Mouse (Mus musculus): ENCODE data around the gene Stam. TPM values are rescaled to one million over a fixed set of nuclear protein-coding genes. Genes with fewer than 3 reads are reported as not detected.
A peak's percentile ranks its signal among the peaks of the same experiment; 100 is the strongest.

The Stam gene
- polyA plus RNA-seq (2015; fragmentation: Nextera tagmentation; extraction: Ambion mirVana), result 34.3 and 35.6 TPM in 2 replicates

DNA sequence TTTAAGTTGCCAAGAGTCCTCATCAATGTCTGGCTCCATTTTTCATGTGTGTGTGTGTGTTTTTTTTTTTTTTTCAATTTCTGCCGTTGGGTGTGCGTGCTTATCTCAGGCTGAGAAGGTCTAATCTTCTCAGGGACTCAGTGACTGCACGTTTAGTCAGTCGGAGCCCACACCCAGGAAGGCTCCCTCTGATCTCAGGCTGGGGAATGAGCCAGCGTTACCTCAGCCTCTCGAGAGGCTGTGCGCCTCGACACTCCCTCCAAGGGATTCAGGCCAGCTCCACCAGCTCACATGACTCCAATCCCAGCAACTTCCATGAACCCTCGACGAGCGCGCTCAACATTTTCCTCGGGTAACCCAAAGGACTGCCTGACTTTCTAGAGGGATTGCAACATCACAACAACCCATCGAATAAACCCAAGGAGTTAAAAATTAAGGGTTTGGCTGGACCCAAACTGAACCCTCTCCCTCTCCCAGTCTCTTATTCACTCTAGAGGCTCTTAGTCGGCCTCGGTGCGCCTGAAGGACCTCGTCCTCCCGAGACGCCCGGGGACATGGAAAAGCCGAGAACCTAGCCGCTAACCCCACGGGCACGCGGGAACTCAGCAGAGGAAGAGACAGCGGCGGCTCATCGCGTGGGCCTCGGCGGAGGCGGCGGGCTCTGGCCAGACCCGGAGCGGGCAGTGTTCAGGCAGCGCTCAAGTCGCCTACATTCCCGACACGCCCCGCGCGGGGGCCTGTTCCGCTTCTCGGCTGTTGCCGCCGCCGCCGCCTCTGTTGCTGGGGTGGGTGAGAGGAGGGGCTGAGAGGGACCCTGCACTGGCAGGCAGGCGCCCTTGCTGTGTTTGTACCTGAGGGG lies at the start of gene Stam:
Stam (plus strand) TSS at position 737 of the 859 bp plus-strand sequence.
- H3K36me3 ChIP-seq (ENCODE audit: control insufficient read depth, insufficient read depth, low read length), result no peaks in the 10 kb centered on the region
- H3K4me1 ChIP-seq (replicated peaks; ENCODE audit: control insufficient read depth, insufficient read depth), result peaks cover 3% of the 10 kb centered on the region; the same call in 1 of the 2 replicates
- peak within 1 kb of the TSS; percentile 62 for H3K4me2 ChIP-seq (replicated peaks; ENCODE audit: low read depth)
- H3K27me3 ChIP-seq (ENCODE audit: control insufficient read depth, insufficient read depth, low read length), result no peaks in the 10 kb centered on the region
- peak within 1 kb of the TSS; percentile 90 for H3K9ac ChIP-seq (ENCODE audit: low read length)
- under 1% methylated on average over 40 of the region's 50 CpGs for WGBS
- TF ChIP-seq EP300 (optimal IDR thresholded peaks at IDR 0.05) (peak; percentile 95), CTCF (IDR thresholded peaks at IDR 0.05; ENCODE audit: low read depth) (0 out of 2 replicates have a peak, but pooled peaks have one; percentile 19)
- peak within 1 kb of the TSS; percentile 98 for H3K27ac ChIP-seq (replicated peaks)
- H3K4me3 ChIP-seq (ENCODE audit: low read depth, low read length), result peak within 1 kb of the TSS; percentile 94
- peak; percentile 97 for ATAC-seq (ENCODE audit: low FRiP score, low TSS enrichment)
- no peaks in the 10 kb centered on the region for H3K9me3 ChIP-seq (ENCODE audit: control insufficient read depth, low read length)
- peak; percentile 91 for DNase-seq (ENCODE audit: low spot score)

DNA sequence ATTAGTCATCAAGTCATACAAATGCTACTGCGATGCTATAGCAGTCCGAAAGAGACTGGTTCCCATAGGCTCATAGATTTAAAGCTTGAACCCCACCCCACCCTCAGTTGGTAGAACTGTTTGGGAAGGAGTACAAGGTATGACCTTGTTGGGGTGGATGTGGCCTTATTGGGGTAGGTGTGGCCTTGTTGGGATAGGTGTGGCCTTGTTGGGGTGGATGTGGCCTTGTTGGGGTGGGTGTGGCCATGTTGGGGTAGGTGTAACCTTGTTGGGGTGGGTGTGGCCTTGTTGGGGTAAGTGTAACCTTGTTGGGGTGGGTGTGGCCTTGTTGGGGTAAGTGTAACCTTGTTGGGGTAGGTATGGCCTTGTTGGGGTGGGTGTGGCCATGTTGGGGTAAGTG lies 32.6 kb upstream of the Stam start:
- no peak for DNase-seq (ENCODE audit: low spot score)
- Histone ChIP-seq H3K27me3 (ENCODE audit: control insufficient read depth, insufficient read depth, low read length) (no peaks in the 10 kb centered on the region), H3K4me2 (replicated peaks; ENCODE audit: low read depth) (no peak overlapping the region), H3K36me3 (ENCODE audit: control insufficient read depth, insufficient read depth, low read length) (peaks cover 2% of the 10 kb centered on the region; the same call in 1 of the 2 replicates), H3K27ac (replicated peaks) (no peak overlapping the region), H3K4me1 (replicated peaks; ENCODE audit: control insufficient read depth, insufficient read depth) (no peaks in the 10 kb centered on the region), H3K9me3 (ENCODE audit: control insufficient read depth, low read length) (no peaks in the 10 kb centered on the region), H3K4me3 (ENCODE audit: low read depth, low read length) (no peak overlapping the region), H3K9ac (ENCODE audit: low read length) (no peak overlapping the region)
- WGBS, result 92% methylated on average over 2 of the region's 2 CpGs
- no peak for ATAC-seq (ENCODE audit: low FRiP score, low TSS enrichment)
- TF ChIP-seq CTCF (IDR thresholded peaks at IDR 0.05; ENCODE audit: low read depth), result no peak
- no peak for TF ChIP-seq EP300 (optimal IDR thresholded peaks at IDR 0.05)

DNA sequence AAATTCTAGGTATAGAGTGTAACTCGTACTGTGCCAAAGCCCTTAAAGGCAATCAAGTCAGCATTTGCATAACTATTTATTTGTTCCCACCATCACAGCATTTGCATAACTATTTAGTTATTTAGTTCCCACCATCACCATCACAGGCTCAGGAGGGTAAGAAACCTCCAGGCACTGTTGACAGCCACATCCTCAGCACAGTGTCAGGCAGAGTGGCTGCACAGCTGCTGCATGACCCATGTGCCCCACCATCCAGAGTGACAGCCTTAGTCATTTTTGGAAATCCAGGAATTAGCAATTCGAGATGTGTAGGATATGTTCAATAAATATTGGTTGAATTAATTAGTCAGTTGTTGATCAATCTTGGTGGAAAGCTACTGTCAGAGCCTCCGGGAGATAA lies 30.9 kb upstream of the Stam start:
- Histone ChIP-seq H3K4me2 (replicated peaks; ENCODE audit: low read depth) (no peak overlapping the region), H3K9me3 (ENCODE audit: control insufficient read depth, low read length) (no peaks in the 10 kb centered on the region), H3K36me3 (ENCODE audit: control insufficient read depth, insufficient read depth, low read length) (peaks cover 2% of the 10 kb centered on the region; the same call in 1 of the 2 replicates), H3K9ac (ENCODE audit: low read length) (no peak overlapping the region), H3K4me3 (ENCODE audit: low read depth, low read length) (no peak overlapping the region), H3K27me3 (ENCODE audit: control insufficient read depth, insufficient read depth, low read length) (no peaks in the 10 kb centered on the region), H3K27ac (replicated peaks) (no peak overlapping the region), H3K4me1 (replicated peaks; ENCODE audit: control insufficient read depth, insufficient read depth) (no peaks in the 10 kb centered on the region)
- WGBS, result 79% methylated on average over 3 of the region's 3 CpGs
- no peak for DNase-seq (ENCODE audit: low spot score)
- TF ChIP-seq CTCF (IDR thresholded peaks at IDR 0.05; ENCODE audit: low read depth) (no peak), EP300 (optimal IDR thresholded peaks at IDR 0.05) (no peak)
- ATAC-seq (ENCODE audit: low FRiP score, low TSS enrichment), result no peak

DNA sequence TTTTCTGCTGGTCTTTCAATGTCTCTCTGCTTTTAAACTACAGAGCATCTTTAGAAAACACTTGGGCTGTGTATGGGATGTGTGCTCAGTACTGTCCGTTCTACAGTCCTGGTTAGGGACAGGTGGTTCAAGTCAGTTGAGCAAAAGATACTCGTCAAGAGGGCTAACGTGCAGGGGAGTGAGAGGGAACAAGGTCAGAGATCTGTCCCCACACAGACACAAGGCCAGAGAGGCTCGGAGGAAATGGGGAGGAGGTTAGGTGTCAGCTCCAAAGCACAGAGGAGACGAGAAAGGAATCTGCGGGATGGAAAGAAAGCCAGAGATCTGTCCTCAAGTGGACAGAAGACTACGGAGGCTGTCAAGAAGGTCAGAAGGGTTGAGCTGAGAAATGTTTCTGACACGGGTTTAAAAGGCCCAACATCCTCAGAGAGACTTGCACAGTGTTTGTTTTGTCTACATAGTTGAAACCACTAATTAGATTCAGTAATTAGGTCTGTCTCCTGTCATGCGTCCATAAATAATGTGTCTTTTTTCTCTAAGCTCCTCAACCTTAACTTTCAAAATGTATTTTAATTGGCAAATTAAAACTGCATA lies 30.2 kb upstream of the Stam start:
- DNase-seq (ENCODE audit: low spot score) (no peak), ATAC-seq (ENCODE audit: low FRiP score, low TSS enrichment) (no peak)
- H3K4me3 ChIP-seq (ENCODE audit: low read depth, low read length), result no peak overlapping the region
- no peaks in the 10 kb centered on the region for H3K4me1 ChIP-seq (replicated peaks; ENCODE audit: control insufficient read depth, insufficient read depth)
- peaks cover 2% of the 10 kb centered on the region; the same call in 1 of the 2 replicates for H3K36me3 ChIP-seq (ENCODE audit: control insufficient read depth, insufficient read depth, low read length)
- no peak overlapping the region for H3K27ac ChIP-seq (replicated peaks)
- 59% methylated on average over 9 of the region's 9 CpGs for WGBS
- H3K9ac ChIP-seq (ENCODE audit: low read length), result no peak overlapping the region
- no peaks in the 10 kb centered on the region for H3K9me3 ChIP-seq (ENCODE audit: control insufficient read depth, low read length)
- no peak overlapping the region for H3K4me2 ChIP-seq (replicated peaks; ENCODE audit: low read depth)
- TF ChIP-seq EP300 (optimal IDR thresholded peaks at IDR 0.05) (no peak), CTCF (IDR thresholded peaks at IDR 0.05; ENCODE audit: low read depth) (no peak)
- no peaks in the 10 kb centered on the region for H3K27me3 ChIP-seq (ENCODE audit: control insufficient read depth, insufficient read depth, low read length)

DNA sequence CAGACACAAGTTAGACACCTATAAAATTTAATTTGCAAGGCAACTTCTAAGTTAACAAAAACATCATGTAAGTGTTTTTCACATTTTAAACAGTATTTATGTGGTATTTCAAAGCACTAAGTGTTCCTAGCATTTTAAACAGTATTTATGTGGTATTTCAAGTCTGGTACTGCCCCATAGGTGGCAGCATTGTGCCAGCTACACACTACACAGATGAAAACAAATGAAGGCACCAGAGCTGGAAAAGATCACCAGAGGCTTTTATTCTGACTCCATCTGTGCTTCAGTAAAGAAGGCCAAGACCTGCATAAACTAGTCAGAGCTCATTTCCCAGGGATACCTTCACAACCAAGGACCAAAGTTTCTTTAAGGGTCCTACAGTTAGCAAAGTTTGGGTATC lies 25.5 kb upstream of the Stam start:
- no peak overlapping the region for H3K9ac ChIP-seq (ENCODE audit: low read length)
- DNase-seq (ENCODE audit: low spot score), result peak; percentile 71
- H3K36me3 ChIP-seq (ENCODE audit: control insufficient read depth, insufficient read depth, low read length), result no peaks in the 10 kb centered on the region
- no peaks in the 10 kb centered on the region for H3K27me3 ChIP-seq (ENCODE audit: control insufficient read depth, insufficient read depth, low read length)
- no peaks in the 10 kb centered on the region for H3K9me3 ChIP-seq (ENCODE audit: control insufficient read depth, low read length)
- H3K4me2 ChIP-seq (replicated peaks; ENCODE audit: low read depth), result no peak overlapping the region
- H3K4me3 ChIP-seq (ENCODE audit: low read depth, low read length), result no peak overlapping the region
- H3K27ac ChIP-seq (replicated peaks), result no peak overlapping the region
- ATAC-seq (ENCODE audit: low FRiP score, low TSS enrichment), result peak; percentile 79
- H3K4me1 ChIP-seq (replicated peaks; ENCODE audit: control insufficient read depth, insufficient read depth), result no peaks in the 10 kb centered on the region
- TF ChIP-seq EP300 (optimal IDR thresholded peaks at IDR 0.05) (no peak), CTCF (IDR thresholded peaks at IDR 0.05; ENCODE audit: low read depth) (peak; percentile 92)

DNA sequence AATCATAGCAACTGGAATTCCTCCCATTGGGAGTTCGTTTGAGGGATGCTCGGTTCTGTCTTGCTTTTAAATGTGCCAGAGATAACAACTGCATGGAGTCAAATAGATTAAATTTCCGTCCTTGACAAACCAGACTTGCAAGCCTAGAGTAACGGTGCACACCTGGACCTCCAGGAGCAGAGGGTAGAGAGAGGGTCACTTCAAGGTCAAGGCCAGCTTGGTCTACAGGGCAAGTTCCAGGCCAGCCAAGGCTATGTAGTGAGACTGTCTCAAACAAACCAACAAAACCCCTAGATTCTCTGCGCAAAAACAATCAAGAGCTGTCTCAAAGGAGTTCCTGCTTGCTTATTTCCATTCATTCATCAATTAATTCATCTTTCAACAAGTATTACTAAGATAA lies 25.1 kb upstream of the Stam start:
- no peak overlapping the region for H3K27ac ChIP-seq (replicated peaks)
- no peak overlapping the region for H3K9ac ChIP-seq (ENCODE audit: low read length)
- H3K9me3 ChIP-seq (ENCODE audit: control insufficient read depth, low read length), result no peaks in the 10 kb centered on the region
- DNase-seq (ENCODE audit: low spot score), result no peak
- no peaks in the 10 kb centered on the region for H3K4me1 ChIP-seq (replicated peaks; ENCODE audit: control insufficient read depth, insufficient read depth)
- H3K4me2 ChIP-seq (replicated peaks; ENCODE audit: low read depth), result no peak overlapping the region
- H3K36me3 ChIP-seq (ENCODE audit: control insufficient read depth, insufficient read depth, low read length), result no peaks in the 10 kb centered on the region
- no peak overlapping the region for H3K4me3 ChIP-seq (ENCODE audit: low read depth, low read length)
- 56% methylated on average over 5 of the region's 5 CpGs for WGBS
- no peaks in the 10 kb centered on the region for H3K27me3 ChIP-seq (ENCODE audit: control insufficient read depth, insufficient read depth, low read length)
- ATAC-seq (ENCODE audit: low FRiP score, low TSS enrichment), result no peak
- TF ChIP-seq EP300 (optimal IDR thresholded peaks at IDR 0.05) (no peak), CTCF (IDR thresholded peaks at IDR 0.05; ENCODE audit: low read depth) (no peak)

Data from stomach, postnatal 0 days (tissue).